Mouse (Mus musculus) embryonic facial prominence, embryonic 10.5 days (tissue): ENCODE results near the gene R3hdml. TPM values are rescaled to one million over a fixed set of nuclear protein-coding genes. Genes with fewer than 3 reads are reported as not detected.
"Not testable (repeated sequence)": the region's sequence is repeated elsewhere in the genome, so short reads cannot be mapped to it uniquely, and the experiment has no call there.

Experiments
- DNase-seq: peaks from one replicate; pipeline ENCODE4 v3.0.0-alpha.2; 2017; ENCODE audit warnings: low spot score
- H3K27ac ChIP-seq: fragments of 300-500 bp; sonication (generic); replicated peaks from 2 replicates; pipeline ENCODE4 v1.5.1; 2016; ENCODE audit warnings: mild to moderate bottlenecking
- H3K27me3 ChIP-seq: fragments of 300-500 bp; sonication (generic); replicated peaks from 2 replicates; pipeline ENCODE4 v1.6.1; 2016; ENCODE audit warnings: low read depth, mild to moderate bottlenecking; ENCODE audit not compliant: poor library complexity, severe bottlenecking
- H3K36me3 ChIP-seq: fragments of 300-500 bp; sonication (generic); replicated peaks from 2 replicates; pipeline ENCODE4 v1.6.1; 2016; ENCODE audit warnings: mild to moderate bottlenecking, moderate library complexity
- H3K4me1 ChIP-seq: fragments of 300-500 bp; sonication (generic); 2 replicates; pipeline ENCODE4 v1.6.1; 2016
- H3K4me3 ChIP-seq: fragments of 300-500 bp; sonication (generic); 2 replicates; pipeline ENCODE4 v1.5.1; 2016; ENCODE audit warnings: mild to moderate bottlenecking, moderate library complexity
- H3K9me3 ChIP-seq: fragments of 300-500 bp; sonication (generic); 2 replicates; pipeline ENCODE4 v1.6.1; 2016; ENCODE audit warnings: mild to moderate bottlenecking
- WGBS: fragments of 180-500 bp; shearing (Covaris S2); methylation state at CpG from one replicate; pipeline ENCODE4 v1.1.7; 2016; 5-methylcytosine and 5-hydroxymethylcytosine counted together
- polyA plus RNA-seq: library from polyadenylated mRNA; unstranded; fragments of >200 nt; fragmentation: Nextera tagmentation; extraction: Ambion mirVana; gene quantifications from 2 replicates; pipeline ENCODE4 v1.2.1, GENCODE M21; 2016

R3hdml gene
- polyA plus RNA-seq: not detected in 2 replicates

- H3K27me3 ChIP-seq: peaks cover 10% of the 10 kb centered on the region
- H3K36me3 ChIP-seq: no peaks in the 10 kb centered on the region
- no peak for DNase-seq
- no peaks in the 10 kb centered on the region for H3K9me3 ChIP-seq
- H3K4me1 ChIP-seq: peaks cover 27% of the 10 kb centered on the region
- H3K4me3 ChIP-seq: no peak within 1 kb of the TSS
- no peak within 1 kb of the TSS; the same call in 1 of the 2 replicates for H3K27ac ChIP-seq
- WGBS: 70% methylated on average over 5 of the region's 5 CpGs
Observed at GRCm38 (mm10) chr2:163492018-163492417, at the start of gene R3hdml. Gene R3hdml, plus strand, starts transcription at chr2:163492318.

DNA sequence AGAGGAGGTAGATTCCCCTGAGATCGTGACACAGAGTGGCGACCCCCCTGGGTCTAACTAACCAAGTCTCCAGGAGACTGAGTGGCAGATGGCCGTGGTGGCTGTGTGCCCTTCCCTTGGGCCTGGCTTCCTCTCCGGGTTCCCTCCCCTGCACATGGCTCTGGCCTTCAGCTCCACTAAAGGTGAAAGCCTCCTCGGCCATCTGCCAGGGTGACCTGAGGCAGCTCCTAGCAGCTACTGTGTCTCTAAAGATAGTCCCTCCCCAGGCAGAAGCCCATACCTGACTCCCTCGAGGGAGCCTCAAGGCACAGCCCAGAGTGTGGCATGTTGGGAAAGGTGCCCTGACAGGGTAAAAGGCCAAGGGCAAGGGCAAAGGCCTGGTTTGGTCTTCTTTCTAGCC lies 48.6 kb upstream of the R3hdml start:
- no peak for DNase-seq
- Histone ChIP-seq H3K27ac (no peak overlapping the region), H3K9me3 (no peaks in the 10 kb centered on the region), H3K4me1 (peaks cover 10% of the 10 kb centered on the region), H3K36me3 (no peaks in the 10 kb centered on the region), H3K27me3 (peaks cover 13% of the 10 kb centered on the region), H3K4me3 (no peak overlapping the region)
- 62% methylated on average over 6 of the region's 6 CpGs for WGBS

- peaks cover 8% of the 10 kb centered on the region for H3K27me3 ChIP-seq
- 0 out of 2 replicates have a peak, but pooled peaks cover 5% of the 10 kb centered on the region for H3K4me1 ChIP-seq
- H3K27ac ChIP-seq: no peak overlapping the region
- no peak overlapping the region for H3K4me3 ChIP-seq
- no peaks in the 10 kb centered on the region for H3K9me3 ChIP-seq
- no peaks in the 10 kb centered on the region for H3K36me3 ChIP-seq
- WGBS: 71% methylated on average over 7 of the region's 7 CpGs
- DNase-seq: no peak
Observed at GRCm38 (mm10) chr2:163444017-163444416, 48.1 kb upstream of the R3hdml start.

- DNase-seq: no peak
- Histone ChIP-seq H3K9me3 (no peaks in the 10 kb centered on the region), H3K27me3 (no peaks in the 10 kb centered on the region; the same call in 1 of the 2 replicates), H3K36me3 (no peaks in the 10 kb centered on the region), H3K4me3 (no peak overlapping the region), H3K27ac (no peak overlapping the region), H3K4me1 (0 out of 2 replicates have a peak, but pooled peaks cover 3% of the 10 kb centered on the region)
- 85% methylated on average over 12 of the region's 12 CpGs for WGBS
Observed at GRCm38 (mm10) chr2:163447375-163447774, 44.7 kb upstream of the R3hdml start.

DNA sequence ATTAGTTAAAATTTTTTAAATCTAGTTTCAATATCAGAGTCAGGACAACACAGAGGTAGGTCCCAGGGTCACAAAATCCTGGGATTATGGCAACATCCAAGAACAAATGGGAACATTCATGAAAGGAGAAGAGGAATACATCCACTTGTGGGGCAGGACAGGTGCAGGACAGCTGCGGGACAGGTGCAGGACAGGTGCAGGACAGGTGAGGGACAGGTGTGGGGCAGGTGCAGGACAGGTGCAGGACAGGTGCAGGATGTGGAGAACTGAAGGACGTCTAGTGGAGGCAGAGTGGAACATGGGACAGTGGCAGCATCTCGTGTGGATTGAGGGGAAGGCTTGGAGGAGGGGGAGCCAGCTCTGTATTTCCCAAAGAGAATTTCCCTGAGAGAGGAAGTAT lies 42.8 kb upstream of the R3hdml start:
- H3K36me3 ChIP-seq: no peaks in the 10 kb centered on the region
- no peak overlapping the region for H3K27ac ChIP-seq
- no peaks in the 10 kb centered on the region; the same call in 1 of the 2 replicates for H3K27me3 ChIP-seq
- no peak overlapping the region for H3K4me3 ChIP-seq
- no peak for DNase-seq
- 64% methylated on average over 3 of the region's 3 CpGs for WGBS
- no peaks in the 10 kb centered on the region for H3K9me3 ChIP-seq
- no peaks in the 10 kb centered on the region for H3K4me1 ChIP-seq

DNA sequence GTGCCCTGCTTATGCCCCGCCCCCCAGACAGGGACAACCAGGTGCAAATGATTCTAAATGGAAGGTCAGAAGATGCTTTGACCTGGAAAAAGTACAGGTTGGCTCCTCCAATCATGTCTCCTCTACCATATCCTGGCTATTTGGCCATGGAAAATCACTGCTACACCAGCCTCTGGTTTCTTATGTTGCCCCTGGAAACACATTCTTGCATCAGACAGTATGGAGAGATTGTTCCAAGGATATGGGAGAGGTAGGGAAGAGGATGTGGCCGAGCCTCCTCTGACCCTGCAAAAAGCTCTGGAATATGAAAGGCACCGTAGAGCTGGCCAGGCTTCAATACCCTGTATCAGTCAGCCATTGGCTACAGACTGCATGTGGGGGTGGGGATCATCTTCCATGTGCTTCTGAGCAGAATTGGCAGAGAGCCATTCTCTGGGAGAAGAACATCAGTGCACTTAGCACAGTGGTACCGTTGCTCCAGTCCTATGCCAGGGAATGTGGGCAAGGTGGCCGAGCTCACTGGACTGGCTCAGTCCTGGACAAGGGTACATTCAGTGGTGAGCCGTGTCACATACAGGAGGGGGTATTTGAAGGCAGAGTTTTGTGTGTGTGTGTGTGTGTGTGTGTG lies 41.3 kb upstream of the R3hdml start:
- DNase-seq: no peak
- Histone ChIP-seq H3K9me3 (no peaks in the 10 kb centered on the region), H3K4me1 (no peaks in the 10 kb centered on the region), H3K4me3 (no peak overlapping the region), H3K27ac (no peak overlapping the region), H3K36me3 (no peaks in the 10 kb centered on the region), H3K27me3 (no peaks in the 10 kb centered on the region; the same call in 1 of the 2 replicates)
- WGBS: 82% methylated on average over 6 of the region's 6 CpGs

DNA sequence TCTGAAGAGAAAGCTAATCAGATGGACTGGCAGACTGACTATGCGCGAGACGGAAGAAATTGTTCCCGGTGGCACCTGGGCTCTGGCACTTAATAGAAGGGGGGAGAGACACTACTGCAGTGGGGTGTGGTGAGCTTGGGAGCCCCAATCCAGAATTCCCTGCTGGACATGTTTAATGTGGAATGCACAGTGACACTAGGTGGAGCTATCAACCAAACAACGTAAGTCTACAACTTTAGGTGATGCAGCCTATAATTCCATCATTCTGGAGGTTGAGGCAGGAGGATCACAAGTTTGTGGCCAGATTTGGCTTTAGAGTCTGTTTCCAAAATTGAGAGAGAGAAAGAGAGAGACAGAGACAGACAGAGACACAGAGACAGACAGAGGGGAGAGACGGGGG lies 39.4 kb upstream of the R3hdml start:
- no peak overlapping the region for H3K27ac ChIP-seq
- 89% methylated on average over 6 of the region's 6 CpGs for WGBS
- DNase-seq: no peak
- no peaks in the 10 kb centered on the region for H3K4me1 ChIP-seq
- H3K27me3 ChIP-seq: no peaks in the 10 kb centered on the region; the same call in 1 of the 2 replicates
- no peaks in the 10 kb centered on the region for H3K9me3 ChIP-seq
- no peak overlapping the region for H3K4me3 ChIP-seq
- H3K36me3 ChIP-seq: no peaks in the 10 kb centered on the region

DNA sequence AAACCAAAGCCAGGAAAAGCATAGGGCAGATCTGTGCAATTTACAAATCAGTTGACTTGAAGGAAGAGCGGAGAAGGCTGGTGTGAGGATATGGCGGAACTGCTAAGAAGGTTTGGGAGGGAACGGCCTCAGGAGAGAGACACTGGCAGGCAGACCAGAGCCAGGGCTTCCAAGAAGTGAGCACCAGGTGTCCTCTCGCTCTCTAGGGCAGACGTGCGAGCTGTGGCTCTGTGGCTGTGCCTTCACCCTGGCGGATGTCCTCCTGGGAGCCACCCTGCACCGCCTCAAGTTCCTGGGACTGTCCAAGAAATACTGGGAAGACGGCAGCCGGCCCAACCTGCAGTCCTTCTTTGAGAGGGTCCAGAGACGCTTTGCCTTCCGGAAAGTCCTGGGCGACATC lies 38.7 kb upstream of the R3hdml start:
- no peak for DNase-seq
- WGBS: 86% methylated on average over 13 of the region's 13 CpGs
- H3K4me1 ChIP-seq: no peaks in the 10 kb centered on the region

GRCm38 (mm10) chr2:163458539-163459265 lies 33.4 kb upstream of the R3hdml start:
- H3K4me1 ChIP-seq: no peaks in the 10 kb centered on the region
- no peak overlapping the region for H3K4me3 ChIP-seq
- 55% methylated on average over 27 of the region's 27 CpGs for WGBS
- DNase-seq: no peak
- H3K27ac ChIP-seq: no peak overlapping the region
- H3K36me3 ChIP-seq: no peaks in the 10 kb centered on the region
- H3K9me3 ChIP-seq: no peaks in the 10 kb centered on the region
- H3K27me3 ChIP-seq: peaks cover 23% of the 10 kb centered on the region

More for the DNA sequence above, 38.7 kb upstream of the R3hdml start:
- Histone ChIP-seq H3K4me3 (no peak overlapping the region), H3K9me3 (no peaks in the 10 kb centered on the region), H3K27ac (no peak overlapping the region), H3K36me3 (no peaks in the 10 kb centered on the region), H3K27me3 (peaks cover 5% of the 10 kb centered on the region)

DNA sequence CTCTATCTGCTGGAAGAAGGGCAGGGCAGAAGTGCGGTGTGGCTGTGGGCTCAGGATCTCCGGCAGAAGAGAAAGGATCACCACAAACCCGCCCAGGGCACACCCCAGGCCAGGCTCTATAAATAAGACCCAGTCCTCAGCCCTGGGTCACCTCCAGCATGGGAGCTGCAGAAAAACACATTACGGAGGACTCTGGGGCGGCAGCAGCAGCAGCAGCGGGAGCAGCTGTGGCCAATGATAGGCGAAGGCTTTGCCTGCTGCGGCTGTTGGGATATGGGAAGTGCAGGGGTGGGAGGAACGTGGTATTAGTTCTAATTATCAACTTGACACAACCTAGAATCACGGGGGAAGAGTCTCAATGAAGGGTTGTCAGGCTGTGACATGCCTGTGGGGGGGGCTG lies 32.7 kb upstream of the R3hdml start:
- peaks cover 1% of the 10 kb centered on the region; the same call in 1 of the 2 replicates for H3K4me1 ChIP-seq
- H3K27ac ChIP-seq: no peak overlapping the region
- H3K9me3 ChIP-seq: no peaks in the 10 kb centered on the region
- peaks cover 23% of the 10 kb centered on the region for H3K27me3 ChIP-seq
- WGBS: 47% methylated on average over 10 of the region's 10 CpGs
- H3K4me3 ChIP-seq: no peak overlapping the region
- no peaks in the 10 kb centered on the region for H3K36me3 ChIP-seq
- DNase-seq: no peak

DNA sequence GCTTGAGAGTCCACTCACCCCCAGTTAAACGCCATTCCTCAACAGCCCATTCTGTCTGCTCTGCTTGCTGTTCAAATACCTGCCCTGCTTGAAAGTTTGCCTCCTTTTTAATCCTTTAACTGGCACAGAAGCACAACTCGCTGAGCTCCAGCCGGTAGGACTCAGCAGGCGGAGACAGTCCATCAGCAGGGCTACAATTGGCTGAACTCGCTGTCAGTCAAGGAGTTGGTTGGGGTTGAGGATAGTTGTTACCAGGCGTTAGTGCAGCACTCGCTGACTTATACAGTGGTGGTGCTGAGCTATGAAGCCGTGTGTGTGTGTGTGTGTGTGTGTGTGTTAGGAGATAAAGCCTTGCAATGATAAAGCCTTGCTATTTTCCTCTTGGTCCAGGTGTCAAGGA lies 31.5 kb upstream of the R3hdml start:
- Histone ChIP-seq H3K27me3 (peaks cover 23% of the 10 kb centered on the region), H3K4me3 (no peak overlapping the region), H3K9me3 (no peaks in the 10 kb centered on the region), H3K4me1 (peaks cover 5% of the 10 kb centered on the region; the same call in 1 of the 2 replicates), H3K36me3 (no peaks in the 10 kb centered on the region), H3K27ac (no peak overlapping the region)
- DNase-seq: no peak
- WGBS: 90% methylated on average over 8 of the region's 8 CpGs

DNA sequence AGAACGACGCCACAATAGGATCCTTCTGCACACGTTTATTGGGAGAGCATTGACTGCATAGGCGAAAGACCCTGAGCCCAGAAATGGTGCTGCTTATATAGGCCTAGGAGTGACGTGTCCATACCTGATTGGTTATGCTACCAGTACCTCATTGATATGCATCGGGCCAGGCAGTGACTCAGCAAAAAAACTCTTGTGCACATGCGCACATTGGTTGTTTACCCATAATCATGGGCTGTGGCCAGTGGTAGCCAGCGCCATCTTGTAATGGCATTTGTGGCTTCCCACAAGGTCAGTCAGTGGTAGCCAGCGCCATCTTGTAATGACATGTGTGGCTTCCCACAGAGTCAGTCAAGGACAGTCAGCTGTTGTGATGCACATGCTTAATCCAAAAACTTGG lies 30.8 kb upstream of the R3hdml start:
- not testable (repeated sequence) for H3K4me1 ChIP-seq, DNase-seq
- WGBS: 94% methylated on average over 9 of the region's 9 CpGs

GRCm38 (mm10) chr2:163462386-163462785 lies 29.7 kb upstream of the R3hdml start:
- 84% methylated on average over 5 of the region's 5 CpGs for WGBS
- Histone ChIP-seq H3K27me3 (peaks cover 23% of the 10 kb centered on the region), H3K4me1 (peaks cover 5% of the 10 kb centered on the region; the same call in 1 of the 2 replicates), H3K4me3 (no peak overlapping the region), H3K27ac (no peak overlapping the region), H3K9me3 (no peaks in the 10 kb centered on the region), H3K36me3 (peaks cover 6% of the 10 kb centered on the region)
- DNase-seq: no peak

More for the DNA sequence above, 30.8 kb upstream of the R3hdml start:
- H3K4me3 ChIP-seq, H3K36me3 ChIP-seq, H3K9me3 ChIP-seq, H3K27ac ChIP-seq: not testable (repeated sequence)
- peaks cover 23% of the 10 kb centered on the region for H3K27me3 ChIP-seq
